Mouse (Mus musculus) cerebellum, adult 2 months (tissue): ENCODE results near the gene Cd8a. TPM values are rescaled to one million over a fixed set of nuclear protein-coding genes. Genes with fewer than 3 reads are reported as not detected.

Experiments used
- DNase-seq, 2 experiments: peaks; one replicate each; pipeline ENCODE4 v3.0.0; 2021
- H3K27ac ChIP-seq: fragments of 200-500 bp; 2 replicates; pipeline ENCODE4 v1.5.1; 2012; ENCODE audit warnings: low read length, control low read depth, inconsistent platforms; ENCODE audit not compliant: insufficient read depth
- H3K27me3 ChIP-seq: fragments of 200-500 bp; 2 replicates; pipeline ENCODE4 v1.6.1; 2012; ENCODE audit warnings: inconsistent platforms, mild to moderate bottlenecking, low read length, moderate library complexity; ENCODE audit not compliant: control insufficient read depth, insufficient read depth
- H3K4me1 ChIP-seq: fragments of 200-500 bp; 2 replicates; pipeline ENCODE4 v1.6.1; 2011; ENCODE audit warnings: low read length; ENCODE audit not compliant: control insufficient read depth, insufficient read depth
- H3K4me3 ChIP-seq: fragments of 200-500 bp; replicated peaks from 2 replicates; pipeline ENCODE3; 2011; ENCODE audit warnings: mild to moderate bottlenecking, low read depth, low read length, control low read depth; ENCODE audit not compliant: insufficient read depth
- CTCF ChIP-seq: fragments of 200-500 bp; IDR thresholded peaks from 2 replicates; pipeline ENCODE4 v1.5.1; 2011; ENCODE audit warnings: low read depth, mild to moderate bottlenecking, control low read depth, low read length, moderate library complexity, borderline replicate concordance; ENCODE audit not compliant: insufficient read depth
- POLR2A ChIP-seq: fragments of 200-500 bp; IDR thresholded peaks from 2 replicates; pipeline ENCODE4 v1.6.1; 2011; ENCODE audit warnings: low read length, control low read depth, borderline replicate concordance; ENCODE audit not compliant: insufficient read depth
- WGBS: fragments of 180-500 bp; shearing (Covaris S2); methylation state at CpG from one replicate; pipeline ENCODE4 v1.1.7; 2018; 5-methylcytosine and 5-hydroxymethylcytosine counted together
- polyA plus RNA-seq: library from polyadenylated mRNA; depleted of rRNA; stranded (reverse); fragments of >200 nt; gene quantifications from 2 replicates; pipeline ENCODE4 v1.2.3, GENCODE M21; 2012; rRNA removed

The Cd8a gene
- polyA plus RNA-seq, 1 experiment: 0.03 TPM

DNA sequence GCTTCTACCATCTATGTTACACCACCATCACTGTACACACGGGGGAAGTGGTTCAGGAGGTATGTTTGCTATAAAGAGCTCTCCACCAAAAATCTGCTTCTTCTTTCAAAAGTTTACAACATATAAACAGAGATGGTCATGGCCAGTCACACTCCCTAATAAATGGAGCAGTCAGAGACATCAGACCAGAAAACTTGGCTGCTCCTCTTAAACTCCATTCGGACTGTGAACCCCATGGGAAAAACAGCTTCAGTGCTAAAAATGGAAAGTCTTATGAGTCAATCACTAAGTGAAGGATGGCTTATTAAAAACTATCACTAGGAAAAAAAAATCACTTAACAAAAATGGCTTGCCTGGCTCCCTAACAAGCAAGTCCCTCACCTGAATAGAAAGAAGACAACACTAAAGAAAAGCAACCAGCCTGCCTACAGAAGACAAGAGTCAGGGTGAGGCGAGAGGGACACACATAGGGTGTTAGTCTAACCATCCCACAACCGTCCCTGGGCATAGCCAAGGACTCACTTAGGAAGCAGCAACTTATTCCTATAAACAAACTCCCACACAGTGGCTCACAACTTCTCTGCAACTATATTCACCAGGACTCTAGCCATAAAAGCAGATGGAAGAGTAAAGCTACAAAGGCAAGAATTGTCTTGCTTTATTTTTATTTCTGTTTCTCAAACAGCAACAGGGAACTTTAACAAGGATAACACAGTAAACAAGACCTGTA lies 54.9 kb downstream of the Cd8a start:
- DNase-seq: no peak
- 61% methylated on average over 4 of the region's 4 CpGs for WGBS
- Histone ChIP-seq H3K27ac (no peak overlapping the region), H3K27me3 (no peaks in the 10 kb centered on the region), H3K4me3 (no peak overlapping the region), H3K4me1 (peaks cover 6% of the 10 kb centered on the region)
- TF ChIP-seq CTCF: no peak
- TF ChIP-seq POLR2A: no peak

Other genes starting within 250 kb of the Cd8a start
- 6.5 and 6.6 TPM in 2 replicates for gene Thnsl2, start 229.0 kb upstream of the Cd8a start, polyA plus RNA-seq
- not detected in 2 replicates for gene Fabp1, start 173.6 kb upstream of the Cd8a start, polyA plus RNA-seq
- gene Krcc1, start 101.8 kb upstream of the Cd8a start, polyA plus RNA-seq: 19.3 and 20.5 TPM in 2 replicates
- gene Smyd1, start 51.2 kb upstream of the Cd8a start, polyA plus RNA-seq: 3.1 and 5.0 TPM in 2 replicates
- gene Cd8b1, start 50.6 kb upstream of the Cd8a start, polyA plus RNA-seq: not detected in 2 replicates
- gene Rmnd5a, start 67.2 kb downstream of the Cd8a start, polyA plus RNA-seq: 110 and 113 TPM in 2 replicates
- gene Rnf103, start 120.5 kb downstream of the Cd8a start, polyA plus RNA-seq: 40.2 and 40.6 TPM in 2 replicates
- 115 and 125 TPM in 2 replicates for gene Chmp3, start 170.4 kb downstream of the Cd8a start, polyA plus RNA-seq